Mouse (Mus musculus): ENCODE data around the gene Cfap77. TPM values are rescaled to one million over a fixed set of nuclear protein-coding genes. Genes with fewer than 3 reads are reported as not detected.

Cfap77 gene
- polyA plus RNA-seq, 1 experiment from 2014 or later, result 0.70 TPM

- Histone ChIP-seq H3K36me3 (ENCODE audit: control insufficient read depth, insufficient read depth, low read length) (no peaks in the 10 kb centered on the region), H3K4me1 (replicated peaks; ENCODE audit: control insufficient read depth, insufficient read depth, low read length) (peaks cover 4% of the 10 kb centered on the region; the same call in 1 of the 2 replicates), H3K4me3 (ENCODE audit: low read length) (peak overlapping the region; percentile 11; the same call in 1 of the 2 replicates), H3K9ac (ENCODE audit: low read length) (no peak overlapping the region), H3K9me3 (ENCODE audit: control insufficient read depth, low read length) (no peaks in the 10 kb centered on the region), H3K27me3 (ENCODE audit: control insufficient read depth, insufficient read depth, low read depth, low read length) (peaks cover 90% of the 10 kb centered on the region), H3K27ac (ENCODE audit: low read length) (no peak overlapping the region), H3K4me2 (ENCODE audit: low read depth, low read length) (peak overlapping the region; percentile 33)
- 1% methylated on average over 50 of the region's 50 CpGs for WGBS
- ATAC-seq (ENCODE audit: low read depth), result peak; percentile 87
These were observed 138.9 kb downstream of the Cfap77 start for GRCm38 (mm10) chr2:28915768-28916512.

GRCm38 (mm10) chr2:28915104-28915738, 139.6 kb downstream of the Cfap77 start:
- H3K27me3 ChIP-seq (ENCODE audit: control insufficient read depth, insufficient read depth, low read depth, low read length), result peaks cover 97% of the 10 kb centered on the region
- H3K4me2 ChIP-seq (ENCODE audit: low read depth, low read length), result no peak overlapping the region
- no peak overlapping the region for H3K27ac ChIP-seq (ENCODE audit: low read length)
- 6% methylated on average over 22 of the region's 22 CpGs for WGBS
- H3K4me3 ChIP-seq (ENCODE audit: low read length), result no peak overlapping the region
- H3K36me3 ChIP-seq (ENCODE audit: control insufficient read depth, insufficient read depth, low read length), result no peaks in the 10 kb centered on the region
- H3K9me3 ChIP-seq (ENCODE audit: control insufficient read depth, low read length), result no peaks in the 10 kb centered on the region
- H3K4me1 ChIP-seq (replicated peaks; ENCODE audit: control insufficient read depth, insufficient read depth, low read length), result peaks cover 4% of the 10 kb centered on the region; the same call in 1 of the 2 replicates
- no peak overlapping the region for H3K9ac ChIP-seq (ENCODE audit: low read length)
- ATAC-seq (ENCODE audit: low read depth), result no peak

GRCm38 (mm10) chr2:28914121-28914520, 140.7 kb downstream of the Cfap77 start:
- peaks cover 99% of the 10 kb centered on the region for H3K27me3 ChIP-seq (ENCODE audit: control insufficient read depth, insufficient read depth, low read depth, low read length)
- peaks cover 4% of the 10 kb centered on the region; the same call in 1 of the 2 replicates for H3K4me1 ChIP-seq (replicated peaks; ENCODE audit: control insufficient read depth, insufficient read depth, low read length)
- H3K4me3 ChIP-seq (ENCODE audit: low read length), result no peak overlapping the region
- no peak overlapping the region for H3K4me2 ChIP-seq (ENCODE audit: low read depth, low read length)
- no peak overlapping the region for H3K27ac ChIP-seq (ENCODE audit: low read length)
- H3K9ac ChIP-seq (ENCODE audit: low read length), result no peak overlapping the region
- 7% methylated on average over 2 of the region's 2 CpGs for WGBS
- H3K9me3 ChIP-seq (ENCODE audit: control insufficient read depth, low read length), result no peaks in the 10 kb centered on the region
- no peak for ATAC-seq (ENCODE audit: low read depth)
- H3K36me3 ChIP-seq (ENCODE audit: control insufficient read depth, insufficient read depth, low read length), result no peaks in the 10 kb centered on the region

GRCm38 (mm10) chr2:28912961-28913360, 141.9 kb downstream of the Cfap77 start:
- WGBS, result 5% methylated on average over 4 of the region's 4 CpGs

GRCm38 (mm10) chr2:28912039-28912700, 142.7 kb downstream of the Cfap77 start:
- no peaks in the 10 kb centered on the region for H3K36me3 ChIP-seq (ENCODE audit: control insufficient read depth, insufficient read depth, low read length)
- WGBS, result 3% methylated on average over 33 of the region's 33 CpGs
- peaks cover 6% of the 10 kb centered on the region; the same call in 1 of the 2 replicates for H3K4me1 ChIP-seq (replicated peaks; ENCODE audit: control insufficient read depth, insufficient read depth, low read length)
- ATAC-seq (ENCODE audit: low read depth), result no peak
- H3K4me2 ChIP-seq (ENCODE audit: low read depth, low read length), result no peak overlapping the region
- H3K9me3 ChIP-seq (ENCODE audit: control insufficient read depth, low read length), result no peaks in the 10 kb centered on the region
- peaks cover 97% of the 10 kb centered on the region for H3K27me3 ChIP-seq (ENCODE audit: control insufficient read depth, insufficient read depth, low read depth, low read length)
- H3K27ac ChIP-seq (ENCODE audit: low read length), result no peak overlapping the region
- H3K4me3 ChIP-seq (ENCODE audit: low read length), result no peak overlapping the region
- H3K9ac ChIP-seq (ENCODE audit: low read length), result no peak overlapping the region

More at GRCm38 (mm10) chr2:28912961-28913360, 141.9 kb downstream of the Cfap77 start:
- Histone ChIP-seq H3K9ac (ENCODE audit: low read length) (no peak overlapping the region), H3K4me1 (replicated peaks; ENCODE audit: control insufficient read depth, insufficient read depth, low read length) (peaks cover 9% of the 10 kb centered on the region; the same call in 1 of the 2 replicates), H3K4me3 (ENCODE audit: low read length) (no peak overlapping the region), H3K4me2 (ENCODE audit: low read depth, low read length) (no peak overlapping the region), H3K9me3 (ENCODE audit: control insufficient read depth, low read length) (no peaks in the 10 kb centered on the region), H3K27me3 (ENCODE audit: control insufficient read depth, insufficient read depth, low read depth, low read length) (peaks cover 99% of the 10 kb centered on the region), H3K36me3 (ENCODE audit: control insufficient read depth, insufficient read depth, low read length) (no peaks in the 10 kb centered on the region), H3K27ac (ENCODE audit: low read length) (no peak overlapping the region)
- no peak for ATAC-seq (ENCODE audit: low read depth)

- H3K36me3 ChIP-seq (ENCODE audit: control insufficient read depth, insufficient read depth, low read length), result no peaks in the 10 kb centered on the region
- H3K27ac ChIP-seq (ENCODE audit: low read length), result no peak overlapping the region
- H3K4me1 ChIP-seq (replicated peaks; ENCODE audit: control insufficient read depth, insufficient read depth, low read length), result peaks cover 6% of the 10 kb centered on the region; the same call in 1 of the 2 replicates
- peaks cover 92% of the 10 kb centered on the region for H3K27me3 ChIP-seq (ENCODE audit: control insufficient read depth, insufficient read depth, low read depth, low read length)
- H3K9ac ChIP-seq (ENCODE audit: low read length), result no peak overlapping the region
- no peak for ATAC-seq (ENCODE audit: low read depth)
- H3K4me3 ChIP-seq (ENCODE audit: low read length), result no peak overlapping the region
- 2% methylated on average over 44 of the region's 44 CpGs for WGBS
- no peak overlapping the region for H3K4me2 ChIP-seq (ENCODE audit: low read depth, low read length)
- no peaks in the 10 kb centered on the region for H3K9me3 ChIP-seq (ENCODE audit: control insufficient read depth, low read length)
These were observed 143.4 kb downstream of the Cfap77 start for GRCm38 (mm10) chr2:28911331-28912038.

DNA sequence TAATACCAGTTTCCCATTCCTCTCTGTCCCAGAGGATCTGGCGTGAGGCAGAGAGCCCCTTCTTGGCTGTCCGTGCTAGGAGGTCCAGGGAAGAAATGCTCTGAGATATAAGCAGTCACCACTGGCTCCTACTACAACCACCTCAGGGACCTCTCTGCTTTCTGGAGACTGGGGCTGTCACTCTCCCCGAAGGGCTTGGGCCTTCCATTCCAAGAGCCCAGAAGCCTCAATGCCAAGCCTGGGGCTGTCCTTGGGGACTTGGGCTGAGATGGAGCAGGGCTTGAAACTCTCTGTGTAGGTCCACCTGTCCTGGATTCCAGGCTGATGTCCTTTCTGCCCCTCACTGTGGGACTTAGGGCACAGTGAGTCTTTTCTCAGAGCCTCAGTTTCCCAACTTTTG, 144.0 kb downstream of the Cfap77 start:
- Histone ChIP-seq H3K9me3 (ENCODE audit: control insufficient read depth, low read length) (no peaks in the 10 kb centered on the region), H3K4me2 (ENCODE audit: low read depth, low read length) (no peak overlapping the region), H3K4me3 (ENCODE audit: low read length) (no peak overlapping the region), H3K36me3 (ENCODE audit: control insufficient read depth, insufficient read depth, low read length) (no peaks in the 10 kb centered on the region), H3K27me3 (ENCODE audit: control insufficient read depth, insufficient read depth, low read depth, low read length) (peaks cover 86% of the 10 kb centered on the region), H3K27ac (ENCODE audit: low read length) (no peak overlapping the region), H3K9ac (ENCODE audit: low read length) (no peak overlapping the region), H3K4me1 (replicated peaks; ENCODE audit: control insufficient read depth, insufficient read depth, low read length) (peaks cover 6% of the 10 kb centered on the region; the same call in 1 of the 2 replicates)
- 7% methylated on average over 3 of the region's 3 CpGs for WGBS
- ATAC-seq (ENCODE audit: low read depth), result no peak

DNA sequence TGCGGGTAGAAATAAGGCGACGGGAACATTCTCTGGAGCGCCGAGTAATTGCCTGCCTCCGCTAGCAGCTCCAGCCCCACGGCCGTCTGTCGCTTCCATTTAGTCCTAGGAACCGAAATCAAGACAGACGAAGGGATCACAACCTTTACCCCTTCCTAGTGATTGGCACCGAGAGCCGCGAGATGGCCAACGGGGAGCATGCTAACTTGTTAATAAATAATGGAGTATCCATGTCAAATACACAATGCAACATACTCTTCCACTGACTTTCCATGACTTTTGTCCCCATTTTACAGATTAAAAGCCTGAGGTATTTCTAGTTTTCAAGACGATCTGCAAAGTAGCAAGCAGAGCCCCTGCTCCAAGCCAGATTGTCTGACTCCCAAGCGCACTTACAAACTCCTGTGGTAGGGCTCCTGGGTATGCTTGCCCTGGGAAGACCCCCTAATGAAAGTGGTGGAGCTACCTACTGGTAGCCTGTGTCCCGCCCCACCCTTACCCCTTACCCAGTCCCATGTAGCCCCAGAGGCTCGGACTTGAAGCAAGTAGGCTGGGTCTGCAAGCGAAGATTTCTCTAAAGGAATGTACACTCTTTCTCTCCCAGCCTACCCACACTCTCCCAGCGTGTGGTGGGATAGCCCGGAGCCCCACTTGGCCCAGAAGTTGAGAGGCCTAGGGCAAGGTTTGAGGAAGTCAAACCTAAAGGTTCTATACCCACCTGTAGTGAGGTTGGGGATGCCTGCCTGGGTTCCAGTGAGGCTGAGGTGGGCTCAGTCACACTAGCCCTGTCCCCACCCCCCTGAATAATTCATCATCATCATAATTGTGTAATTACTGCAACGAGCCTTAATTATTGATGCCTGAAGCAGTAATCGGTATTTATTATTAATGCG, 144.8 kb downstream of the Cfap77 start:
- H3K4me3 ChIP-seq (ENCODE audit: low read length), result no peak overlapping the region

More for the DNA sequence above, 144.8 kb downstream of the Cfap77 start:
- peaks cover 78% of the 10 kb centered on the region for H3K27me3 ChIP-seq (ENCODE audit: control insufficient read depth, insufficient read depth, low read depth, low read length)
- H3K36me3 ChIP-seq (ENCODE audit: control insufficient read depth, insufficient read depth, low read length), result 0 out of 2 replicates have a peak, but pooled peaks cover 2% of the 10 kb centered on the region
- H3K4me1 ChIP-seq (replicated peaks; ENCODE audit: control insufficient read depth, insufficient read depth, low read length), result peaks cover 6% of the 10 kb centered on the region; the same call in 1 of the 2 replicates
- H3K27ac ChIP-seq (ENCODE audit: low read length), result no peak overlapping the region
- no peak for ATAC-seq (ENCODE audit: low read depth)
- no peak overlapping the region for H3K4me2 ChIP-seq (ENCODE audit: low read depth, low read length)
- no peak overlapping the region for H3K9ac ChIP-seq (ENCODE audit: low read length)
- 8% methylated on average over 25 of the region's 25 CpGs for WGBS
- no peaks in the 10 kb centered on the region for H3K9me3 ChIP-seq (ENCODE audit: control insufficient read depth, low read length)

Measured in lung, embryonic 16.5 days (tissue).